Mouse (Mus musculus): ENCODE results near the gene Zic4. TPM values are rescaled to one million over a fixed set of nuclear protein-coding genes. Genes with fewer than 3 reads are reported as not detected.

The Zic4 gene
- polyA plus RNA-seq, 1 experiment from 2014 or later, result not detected

Other genes with a start within 250 kb of the Zic4 start
- gene Zic1, start 3.4 kb downstream of the Zic4 start, polyA plus RNA-seq (2015; fragmentation: Nextera tagmentation; extraction: Ambion mirVana), result not detected in 2 replicates